Mouse (Mus musculus): ENCODE data around the gene Gripap1. TPM values are rescaled to one million over a fixed set of nuclear protein-coding genes. Genes with fewer than 3 reads are reported as not detected.
A peak's percentile ranks its signal among the peaks of the same experiment; 100 is the strongest.

The Gripap1 gene
- polyA plus RNA-seq, 1 experiment from 2014 or later = 56.2 TPM

- Histone ChIP-seq H3K9me3 (ENCODE audit: control insufficient read depth, low read length) (no peaks in the 10 kb centered on the region), H3K4me2 (ENCODE audit: low read depth, low read length, severe bottlenecking) (no peak overlapping the region), H3K9ac (ENCODE audit: low read length) (no peak overlapping the region), H3K27ac (ENCODE audit: low read depth, low read length) (no peak overlapping the region), H3K36me3 (ENCODE audit: control insufficient read depth, insufficient read depth, low read length) (no peaks in the 10 kb centered on the region), H3K4me3 (ENCODE audit: low read depth, low read length) (no peak overlapping the region), H3K27me3 (ENCODE audit: control insufficient read depth, insufficient read depth, low read length) (no peaks in the 10 kb centered on the region), H3K4me1 (replicated peaks; ENCODE audit: control insufficient read depth, insufficient read depth, low read length) (no peaks in the 10 kb centered on the region)
- no peak for DNase-seq (ENCODE audit: low spot score)
- WGBS = 73% methylated on average over 9 of the region's 9 CpGs
- no peak for ATAC-seq (replicated peaks; ENCODE audit: low FRiP score)
These were observed 13.9 kb upstream of the Gripap1 start for GRCm38 (mm10) chrX:7775501-7776205.

GRCm38 (mm10) chrX:7776329-7777082 is 13.1 kb upstream of the Gripap1 start:
- H3K9me3 ChIP-seq (ENCODE audit: control insufficient read depth, low read length) = no peaks in the 10 kb centered on the region
- H3K27me3 ChIP-seq (ENCODE audit: control insufficient read depth, insufficient read depth, low read length) = no peaks in the 10 kb centered on the region
- DNase-seq (ENCODE audit: low spot score) (peak; percentile 72), ATAC-seq (replicated peaks; ENCODE audit: low FRiP score) (peak; percentile 61; the same call in 1 of the 2 replicates)
- H3K4me3 ChIP-seq (ENCODE audit: low read depth, low read length) = no peak overlapping the region
- no peak overlapping the region for H3K4me2 ChIP-seq (ENCODE audit: low read depth, low read length, severe bottlenecking)
- WGBS = 46% methylated on average over 8 of the region's 8 CpGs
- H3K9ac ChIP-seq (ENCODE audit: low read length) = no peak overlapping the region
- no peaks in the 10 kb centered on the region for H3K4me1 ChIP-seq (replicated peaks; ENCODE audit: control insufficient read depth, insufficient read depth, low read length)
- no peaks in the 10 kb centered on the region for H3K36me3 ChIP-seq (ENCODE audit: control insufficient read depth, insufficient read depth, low read length)
- H3K27ac ChIP-seq (ENCODE audit: low read depth, low read length) = no peak overlapping the region

GRCm38 (mm10) chrX:7778450-7779244 is 10.9 kb upstream of the Gripap1 start:
- no peak for DNase-seq (ENCODE audit: low spot score)
- 69% methylated on average over 7 of the region's 7 CpGs for WGBS
- no peak for ATAC-seq (replicated peaks; ENCODE audit: low FRiP score)

GRCm38 (mm10) chrX:7779294-7779693 is 10.3 kb upstream of the Gripap1 start:
- DNase-seq (ENCODE audit: low spot score) = no peak
- H3K9me3 ChIP-seq (ENCODE audit: control insufficient read depth, low read length) = no peaks in the 10 kb centered on the region
- no peaks in the 10 kb centered on the region for H3K27me3 ChIP-seq (ENCODE audit: control insufficient read depth, insufficient read depth, low read length)
- H3K4me3 ChIP-seq (ENCODE audit: low read depth, low read length) = no peak overlapping the region
- H3K27ac ChIP-seq (ENCODE audit: low read depth, low read length) = no peak overlapping the region
- no peak overlapping the region for H3K4me2 ChIP-seq (ENCODE audit: low read depth, low read length, severe bottlenecking)
- H3K9ac ChIP-seq (ENCODE audit: low read length) = no peak overlapping the region
- no peaks in the 10 kb centered on the region for H3K36me3 ChIP-seq (ENCODE audit: control insufficient read depth, insufficient read depth, low read length)
- WGBS = 16% methylated on average over 3 of the region's 3 CpGs
- H3K4me1 ChIP-seq (replicated peaks; ENCODE audit: control insufficient read depth, insufficient read depth, low read length) = no peaks in the 10 kb centered on the region
- ATAC-seq (replicated peaks; ENCODE audit: low FRiP score) = no peak

More at GRCm38 (mm10) chrX:7778450-7779244, 10.9 kb upstream of the Gripap1 start:
- Histone ChIP-seq H3K4me3 (ENCODE audit: low read depth, low read length) (no peak overlapping the region), H3K4me1 (replicated peaks; ENCODE audit: control insufficient read depth, insufficient read depth, low read length) (no peaks in the 10 kb centered on the region), H3K36me3 (ENCODE audit: control insufficient read depth, insufficient read depth, low read length) (no peaks in the 10 kb centered on the region), H3K9ac (ENCODE audit: low read length) (no peak overlapping the region), H3K27ac (ENCODE audit: low read depth, low read length) (no peak overlapping the region), H3K4me2 (ENCODE audit: low read depth, low read length, severe bottlenecking) (no peak overlapping the region), H3K9me3 (ENCODE audit: control insufficient read depth, low read length) (no peaks in the 10 kb centered on the region), H3K27me3 (ENCODE audit: control insufficient read depth, insufficient read depth, low read length) (no peaks in the 10 kb centered on the region)

- Histone ChIP-seq H3K9ac (ENCODE audit: low read length) (no peak overlapping the region), H3K36me3 (ENCODE audit: control insufficient read depth, insufficient read depth, low read length) (no peaks in the 10 kb centered on the region), H3K4me1 (replicated peaks; ENCODE audit: control insufficient read depth, insufficient read depth, low read length) (no peaks in the 10 kb centered on the region), H3K27me3 (ENCODE audit: control insufficient read depth, insufficient read depth, low read length) (no peaks in the 10 kb centered on the region), H3K4me3 (ENCODE audit: low read depth, low read length) (no peak overlapping the region), H3K27ac (ENCODE audit: low read depth, low read length) (no peak overlapping the region), H3K9me3 (ENCODE audit: control insufficient read depth, low read length) (no peaks in the 10 kb centered on the region), H3K4me2 (ENCODE audit: low read depth, low read length, severe bottlenecking) (no peak overlapping the region)
- 78% methylated on average over 4 of the region's 4 CpGs for WGBS
- ATAC-seq (replicated peaks; ENCODE audit: low FRiP score) (no peak), DNase-seq (ENCODE audit: low spot score) (no peak)
These were observed 6.9 kb upstream of the Gripap1 start for GRCm38 (mm10) chrX:7782603-7783092.

GRCm38 (mm10) chrX:7790309-7790708 is 744 bp downstream of the Gripap1 start:
- ATAC-seq (replicated peaks; ENCODE audit: low FRiP score) = no peak; the same call in 1 of the 2 replicates
- no peaks in the 10 kb centered on the region for H3K9me3 ChIP-seq (ENCODE audit: control insufficient read depth, low read length)
- H3K27ac ChIP-seq (ENCODE audit: low read depth, low read length) = no peak overlapping the region
- H3K9ac ChIP-seq (ENCODE audit: low read length) = peak overlapping the region; percentile 54
- H3K4me1 ChIP-seq (replicated peaks; ENCODE audit: control insufficient read depth, insufficient read depth, low read length) = no peaks in the 10 kb centered on the region; the same call in 1 of the 2 replicates
- 26% methylated on average over 5 of the region's 5 CpGs for WGBS
- no peak for DNase-seq (ENCODE audit: low spot score)
- H3K27me3 ChIP-seq (ENCODE audit: control insufficient read depth, insufficient read depth, low read length) = no peaks in the 10 kb centered on the region
- no peaks in the 10 kb centered on the region for H3K36me3 ChIP-seq (ENCODE audit: control insufficient read depth, insufficient read depth, low read length)
- peak overlapping the region; percentile 59 for H3K4me2 ChIP-seq (ENCODE audit: low read depth, low read length, severe bottlenecking)
- H3K4me3 ChIP-seq (ENCODE audit: low read depth, low read length) = peak overlapping the region; percentile 50

- Histone ChIP-seq H3K4me3 (ENCODE audit: low read depth, low read length) (no peak overlapping the region), H3K9ac (ENCODE audit: low read length) (no peak overlapping the region), H3K36me3 (ENCODE audit: control insufficient read depth, insufficient read depth, low read length) (no peaks in the 10 kb centered on the region), H3K9me3 (ENCODE audit: control insufficient read depth, low read length) (no peaks in the 10 kb centered on the region), H3K27me3 (ENCODE audit: control insufficient read depth, insufficient read depth, low read length) (no peaks in the 10 kb centered on the region), H3K4me2 (ENCODE audit: low read depth, low read length, severe bottlenecking) (no peak overlapping the region), H3K27ac (ENCODE audit: low read depth, low read length) (no peak overlapping the region), H3K4me1 (replicated peaks; ENCODE audit: control insufficient read depth, insufficient read depth, low read length) (no peaks in the 10 kb centered on the region; the same call in 1 of the 2 replicates)
- WGBS = 40% methylated on average over 3 of the region's 3 CpGs
- DNase-seq (ENCODE audit: low spot score) = no peak
- no peak for ATAC-seq (replicated peaks; ENCODE audit: low FRiP score)
These were observed 3.8 kb downstream of the Gripap1 start for GRCm38 (mm10) chrX:7793361-7793760.

GRCm38 (mm10) chrX:7795016-7795415 is 5.5 kb downstream of the Gripap1 start:
- Histone ChIP-seq H3K27me3 (ENCODE audit: control insufficient read depth, insufficient read depth, low read length) (no peaks in the 10 kb centered on the region), H3K36me3 (ENCODE audit: control insufficient read depth, insufficient read depth, low read length) (no peaks in the 10 kb centered on the region), H3K9ac (ENCODE audit: low read length) (no peak overlapping the region), H3K4me3 (ENCODE audit: low read depth, low read length) (no peak overlapping the region), H3K4me1 (replicated peaks; ENCODE audit: control insufficient read depth, insufficient read depth, low read length) (no peaks in the 10 kb centered on the region; the same call in 1 of the 2 replicates), H3K9me3 (ENCODE audit: control insufficient read depth, low read length) (no peaks in the 10 kb centered on the region), H3K27ac (ENCODE audit: low read depth, low read length) (no peak overlapping the region), H3K4me2 (ENCODE audit: low read depth, low read length, severe bottlenecking) (no peak overlapping the region)
- DNase-seq (ENCODE audit: low spot score) (peak; percentile 57), ATAC-seq (replicated peaks; ENCODE audit: low FRiP score) (no peak)
- 32% methylated on average over 7 of the region's 7 CpGs for WGBS
